Mouse (Mus musculus): Measurements from ENCODE around the gene Kcmf1.

- peak; percentile 45 for TF ChIP-seq CTCF (IDR thresholded peaks at IDR 0.05; ENCODE audit: low read depth)
- no peak for TF ChIP-seq EP300 (optimal IDR thresholded peaks at IDR 0.05)
Observed at GRCm38 (mm10) chr6:72902254-72902990, 2.6 kb upstream of the Kcmf1 start.

All from stomach, postnatal 0 days (tissue).